Mouse (Mus musculus) testis, postnatal 10 days (tissue): Measurements from ENCODE around the gene Pigv.

Experiments used
- DNase-seq: peaks from one replicate; pipeline ENCODE4 v3.0.0; 2021; ENCODE audit warnings: low spot score

Gene Pigv

DNA sequence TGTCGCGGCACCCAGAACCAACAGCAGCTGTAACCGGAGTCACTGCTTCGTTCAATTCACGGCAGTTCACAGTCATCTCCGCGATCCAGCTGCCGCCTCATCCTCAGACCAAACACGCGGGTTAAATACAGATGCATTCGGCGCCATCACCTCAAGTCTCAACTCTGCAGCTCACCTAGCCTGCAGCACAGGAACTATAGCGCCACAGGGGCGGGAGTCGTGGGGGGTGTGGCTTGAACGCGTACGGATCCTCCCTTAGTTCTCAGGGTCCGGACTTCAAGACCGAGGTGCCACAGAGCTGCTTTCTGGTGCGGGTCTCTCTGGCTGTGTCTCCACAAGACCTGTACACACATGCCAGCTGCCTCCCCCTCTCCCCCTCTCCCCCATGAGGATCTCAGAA lies 26.8 kb downstream of the Pigv start:
- DNase-seq, result no peak

DNA sequence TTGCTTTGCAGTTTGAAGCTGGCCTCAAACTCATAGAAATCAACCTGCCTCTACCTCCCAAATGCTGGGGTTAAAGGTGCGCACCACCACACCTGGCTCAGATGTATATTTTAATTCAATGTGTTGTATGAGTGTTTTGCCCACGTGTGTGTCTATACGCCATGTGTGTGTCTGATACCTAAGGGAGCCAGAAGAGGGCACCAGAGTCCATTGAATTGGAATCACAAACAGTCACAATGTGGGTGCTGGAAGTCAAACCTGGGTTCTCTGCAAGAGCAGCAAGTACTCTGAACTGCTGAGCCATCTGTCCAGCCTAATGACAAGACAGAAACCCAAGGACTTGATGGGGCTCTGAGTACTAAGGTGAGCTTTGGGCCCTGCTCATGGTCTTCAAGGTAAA lies 27.3 kb downstream of the Pigv start:
- no peak for DNase-seq

DNA sequence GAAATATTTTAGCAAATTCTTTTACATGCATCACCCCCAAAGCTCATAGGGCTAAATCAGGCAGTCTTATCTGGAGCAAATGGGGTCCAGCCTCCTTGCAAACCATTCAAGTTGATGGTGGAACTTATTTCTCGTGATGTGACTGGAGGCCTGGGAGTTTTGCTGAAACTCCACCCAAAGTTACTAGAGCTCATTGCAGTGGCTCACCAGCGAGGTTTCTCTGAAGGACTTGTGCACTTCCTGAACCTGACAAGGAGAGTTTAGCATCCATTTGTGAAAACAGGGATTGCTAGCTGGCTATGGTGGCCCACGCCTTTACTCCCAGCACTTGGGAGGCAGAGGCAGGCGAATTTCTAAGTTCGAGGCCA lies 38.4 kb downstream of the Pigv start:
- DNase-seq, result no peak

DNA sequence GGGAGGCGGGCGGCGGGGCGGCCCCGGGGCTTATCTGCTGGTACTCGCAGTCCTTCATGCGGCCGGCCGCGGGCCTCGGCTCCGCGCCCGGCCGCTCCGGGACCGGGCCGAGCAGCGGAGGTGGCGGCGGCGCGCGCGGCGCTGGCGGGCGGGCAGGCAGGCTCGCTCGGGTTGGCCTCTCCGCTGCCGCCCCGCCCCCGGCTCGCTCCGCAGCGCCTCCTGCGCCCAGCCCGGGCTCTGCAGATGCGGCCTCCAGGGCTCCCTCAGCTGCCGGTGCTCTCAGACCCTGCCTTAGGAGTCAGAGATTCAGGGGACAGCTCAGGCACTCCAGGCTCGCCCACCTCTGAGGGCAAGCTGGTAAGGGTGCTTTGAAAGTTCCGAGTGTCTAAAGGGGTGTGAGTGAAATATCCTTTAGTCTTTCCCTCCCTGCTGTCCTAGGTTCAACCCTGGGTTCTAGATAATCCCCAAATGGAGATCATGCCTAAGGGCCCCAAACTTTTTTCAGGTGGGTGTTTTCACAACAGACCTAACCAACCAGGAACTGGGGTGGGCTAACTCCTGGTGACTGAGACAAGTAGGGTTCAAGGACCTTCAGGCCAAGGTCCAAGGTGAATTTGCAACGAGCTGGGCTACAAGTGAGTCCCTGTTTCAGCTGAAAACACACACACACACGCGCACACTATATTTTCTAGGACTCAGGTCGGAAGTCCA lies 39.0 kb downstream of the Pigv start:
- DNase-seq, result peak; percentile 93

DNA sequence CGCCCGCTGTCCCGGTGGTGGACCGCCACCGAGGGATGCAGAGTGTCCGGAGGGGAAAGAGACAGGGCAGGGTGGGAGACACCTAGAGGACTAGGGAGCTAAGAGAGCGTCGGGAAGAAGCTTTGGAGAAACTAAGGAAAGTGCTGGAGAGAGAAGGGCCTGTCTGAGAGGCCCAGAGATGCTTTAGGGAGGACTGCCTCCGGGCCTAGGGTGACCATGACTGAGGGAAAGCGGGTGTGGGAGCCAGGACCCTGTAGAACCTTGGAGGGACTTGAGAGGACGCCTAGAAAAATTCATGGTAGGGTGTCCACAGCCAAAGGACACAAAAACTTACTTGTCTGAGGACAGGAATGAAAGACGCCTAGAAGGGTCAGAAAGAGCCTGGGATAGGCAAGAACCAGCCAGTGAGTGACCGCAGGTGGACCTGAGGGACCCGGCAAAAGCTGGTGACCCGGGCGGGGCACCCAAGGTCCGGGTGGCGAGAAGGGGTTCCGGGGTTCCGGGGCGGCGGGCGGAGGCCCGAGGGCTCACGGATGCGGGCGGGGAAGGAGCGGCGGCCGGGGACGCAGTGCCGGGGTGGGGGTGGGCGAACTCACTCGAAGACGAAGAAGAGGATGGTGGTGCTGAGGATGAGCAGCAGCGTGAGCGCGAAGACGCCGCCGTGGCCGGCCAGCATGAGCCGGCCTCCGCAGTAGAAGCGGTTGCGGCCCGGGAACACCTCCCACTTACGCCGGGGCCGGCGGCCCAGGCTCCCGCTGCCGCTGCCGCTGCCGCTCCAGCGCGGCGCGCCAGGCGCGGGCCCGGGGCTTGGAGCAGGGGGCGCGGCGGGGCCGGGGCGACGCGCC lies 39.7 kb downstream of the Pigv start:
- no peak for DNase-seq

DNA sequence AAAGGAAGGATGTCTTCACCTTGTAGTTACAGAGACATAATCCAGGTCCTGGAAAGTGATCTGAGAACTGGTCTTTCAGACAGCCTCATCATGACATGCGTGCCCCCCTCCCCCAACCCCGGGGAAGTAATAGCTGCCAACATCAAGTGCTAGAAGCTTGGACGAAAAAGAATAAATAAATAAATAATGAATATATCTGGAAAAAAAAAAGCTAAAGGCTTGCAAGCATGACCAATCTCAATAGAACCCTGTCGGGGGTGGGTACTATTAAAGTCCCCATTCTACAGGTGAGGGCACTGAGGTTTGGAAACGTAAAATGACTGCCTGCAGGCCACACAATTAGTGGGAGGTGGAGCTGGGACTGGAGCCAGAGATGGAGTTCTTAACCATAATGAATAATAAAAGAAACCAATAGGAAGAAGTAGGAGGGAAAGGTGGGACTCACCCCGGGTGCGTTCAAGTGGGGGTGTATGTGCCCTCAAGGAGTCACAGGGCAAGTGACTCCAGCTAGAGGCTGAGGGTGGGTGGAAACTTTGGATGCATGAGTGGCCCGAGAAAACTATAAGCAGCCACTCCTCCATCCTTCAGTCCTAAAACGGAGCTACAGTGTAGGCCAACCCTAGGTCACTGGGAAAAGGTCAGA lies 40.6 kb downstream of the Pigv start:
- no peak for DNase-seq

GRCm38 (mm10) chr4:133631071-133631768 lies 41.2 kb downstream of the Pigv start:
- no peak for DNase-seq

DNA sequence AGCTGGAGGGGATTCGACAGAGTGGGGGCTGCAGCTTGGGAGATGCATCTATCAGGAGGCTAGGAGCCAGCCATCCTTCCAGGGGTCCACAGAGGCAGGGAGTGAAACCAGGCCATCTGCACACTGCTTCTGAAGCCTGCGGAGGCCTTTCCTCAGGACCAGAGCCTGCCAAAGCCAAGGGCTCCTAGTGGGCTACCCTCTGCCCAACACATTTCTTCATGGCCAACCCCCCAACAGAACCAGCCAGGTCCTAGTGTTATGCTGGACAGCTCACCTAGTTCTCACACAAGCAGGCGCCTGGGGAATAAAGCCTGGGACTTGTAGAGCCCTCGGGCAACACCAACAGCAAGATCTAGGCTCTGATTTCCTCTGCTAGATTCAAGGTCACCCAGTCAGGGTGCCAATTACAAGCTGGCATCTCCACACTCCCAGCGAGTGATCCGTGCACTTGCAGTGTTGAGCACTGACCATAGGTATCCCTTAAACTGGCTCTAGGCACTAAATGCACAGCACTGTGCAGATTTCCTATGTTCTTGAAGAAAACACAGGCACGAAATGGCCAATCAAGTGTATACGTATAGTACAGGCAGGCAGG lies 42.0 kb downstream of the Pigv start:
- DNase-seq, result no peak

DNA sequence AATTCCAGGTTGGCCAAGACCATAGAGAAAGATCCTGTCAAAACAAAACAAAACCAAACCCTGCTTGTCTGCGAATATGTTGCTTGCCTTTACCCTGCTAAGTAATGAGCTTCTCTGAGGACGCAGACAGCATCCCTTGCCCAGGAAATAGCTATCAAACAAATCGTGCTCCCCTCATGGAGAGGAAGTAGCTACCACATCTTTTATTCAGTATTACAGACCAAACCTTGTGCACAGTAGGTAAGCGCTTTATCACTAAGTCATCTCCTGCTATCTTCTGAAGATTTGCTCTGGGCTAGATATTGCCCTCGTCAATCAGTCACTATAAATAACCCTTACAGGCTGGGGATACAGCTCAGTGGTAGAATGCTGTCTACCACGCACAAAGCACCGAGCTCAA lies 43.3 kb downstream of the Pigv start:
- no peak for DNase-seq

- DNase-seq, result no peak
These were observed 43.9 kb downstream of the Pigv start for GRCm38 (mm10) chr4:133628517-133628916.

DNA sequence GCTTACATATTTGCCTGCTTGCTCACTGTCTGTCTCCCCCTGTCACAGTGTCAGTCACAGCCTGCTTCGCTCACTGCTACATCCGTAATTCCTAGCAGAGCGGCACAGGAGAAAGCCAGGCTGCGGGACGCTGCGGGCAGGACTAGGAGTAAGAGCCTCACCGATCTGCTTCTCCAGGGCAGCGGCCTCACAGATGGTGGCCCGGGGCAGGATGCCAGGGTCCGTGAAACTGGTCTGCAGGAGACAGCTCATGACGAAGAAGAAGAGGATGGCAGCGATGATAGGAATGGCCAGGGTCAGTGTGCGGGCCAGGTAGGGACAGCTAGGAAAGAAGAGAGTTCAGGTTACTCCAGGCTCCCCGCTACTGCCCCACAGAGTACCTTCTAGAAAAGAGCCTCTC lies 45.4 kb downstream of the Pigv start:
- no peak for DNase-seq

DNA sequence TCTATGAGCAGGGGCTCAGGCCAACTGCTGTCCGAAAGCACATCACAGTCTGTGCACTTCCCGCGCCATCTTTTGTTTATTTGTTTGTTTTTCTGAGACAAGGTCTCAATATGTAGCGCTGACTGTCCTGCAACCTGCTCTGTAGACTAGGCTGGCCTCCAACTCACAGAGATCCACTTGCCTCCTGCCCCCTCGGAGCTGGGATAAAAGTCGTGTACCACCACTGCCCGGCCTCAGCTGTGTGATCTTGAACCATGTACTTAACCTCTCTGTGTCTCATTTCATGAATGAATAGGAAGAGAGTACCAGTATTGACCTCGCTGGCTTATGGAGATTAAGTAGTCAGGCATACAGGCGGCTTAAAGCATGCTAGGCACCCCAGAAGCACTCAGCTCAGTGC lies 45.8 kb downstream of the Pigv start:
- DNase-seq, result no peak

DNA sequence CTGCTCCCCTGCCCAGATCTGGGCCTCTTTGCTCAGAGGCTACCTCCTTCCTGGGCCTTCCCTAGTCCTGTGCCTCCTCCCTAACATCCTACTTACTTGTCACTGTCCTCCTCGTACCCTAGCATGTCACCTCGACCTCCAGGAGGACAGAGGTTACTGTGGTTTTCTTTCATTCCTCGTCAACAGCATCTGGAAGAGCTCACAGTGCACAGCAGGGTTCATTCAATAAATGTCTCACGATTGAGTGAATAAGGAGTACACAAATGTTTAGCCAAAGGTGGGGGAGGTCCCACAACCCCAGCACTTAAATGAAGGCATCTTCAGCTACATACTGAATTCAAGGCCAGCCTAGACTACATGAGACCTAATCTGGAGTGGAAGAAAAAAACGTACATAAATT lies 46.2 kb downstream of the Pigv start:
- no peak for DNase-seq

GRCm38 (mm10) chr4:133625621-133626071 lies 46.8 kb downstream of the Pigv start:
- no peak for DNase-seq

DNA sequence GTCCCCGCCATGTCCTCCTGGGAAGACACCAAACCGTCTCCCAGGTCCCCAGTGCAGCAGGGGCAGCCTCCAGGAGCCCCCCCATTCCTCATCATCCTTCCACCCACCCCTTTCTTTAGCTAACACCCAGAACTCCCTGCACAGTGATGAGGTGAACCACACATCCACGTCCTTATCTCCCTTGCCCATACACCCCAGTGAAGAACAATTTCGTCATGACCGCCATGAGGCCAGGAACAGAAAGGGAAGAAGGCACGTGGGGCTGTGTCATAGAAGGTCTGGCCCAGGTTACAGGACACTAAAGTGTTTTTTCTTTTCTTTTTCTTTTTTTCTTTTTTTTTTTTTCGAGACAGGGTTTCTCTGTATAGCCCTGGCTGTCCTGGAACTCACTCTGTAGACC lies 47.6 kb downstream of the Pigv start:
- DNase-seq, result no peak

DNA sequence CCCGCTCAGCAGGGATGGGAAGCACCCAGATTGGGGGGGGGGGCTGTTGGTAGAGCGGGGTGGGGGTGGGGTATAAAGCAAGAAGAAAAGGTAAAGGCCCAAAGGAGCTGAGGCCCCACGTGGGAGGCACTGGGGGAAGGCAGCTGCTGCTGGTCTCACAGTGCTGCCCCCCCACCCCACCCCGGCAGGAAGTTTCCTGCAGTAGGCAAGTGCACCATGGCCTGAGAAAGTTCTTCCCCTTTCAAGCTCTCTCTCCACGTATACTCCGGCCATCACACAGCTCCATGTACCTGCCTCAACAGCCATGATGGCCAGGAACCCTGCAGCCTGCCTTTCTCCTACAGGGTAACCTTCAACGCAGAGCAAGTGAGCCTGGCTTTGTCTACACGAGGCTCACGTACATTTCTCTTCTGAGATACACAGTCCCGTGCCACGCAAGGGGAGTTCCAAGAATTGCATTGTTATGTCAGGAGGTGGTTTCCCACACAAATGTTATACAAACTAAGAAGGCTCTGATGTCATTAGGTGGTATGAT lies 50.2 kb downstream of the Pigv start:
- DNase-seq, result no peak

- DNase-seq, result no peak
These were observed 51.8 kb downstream of the Pigv start for GRCm38 (mm10) chr4:133620668-133621067.

DNA sequence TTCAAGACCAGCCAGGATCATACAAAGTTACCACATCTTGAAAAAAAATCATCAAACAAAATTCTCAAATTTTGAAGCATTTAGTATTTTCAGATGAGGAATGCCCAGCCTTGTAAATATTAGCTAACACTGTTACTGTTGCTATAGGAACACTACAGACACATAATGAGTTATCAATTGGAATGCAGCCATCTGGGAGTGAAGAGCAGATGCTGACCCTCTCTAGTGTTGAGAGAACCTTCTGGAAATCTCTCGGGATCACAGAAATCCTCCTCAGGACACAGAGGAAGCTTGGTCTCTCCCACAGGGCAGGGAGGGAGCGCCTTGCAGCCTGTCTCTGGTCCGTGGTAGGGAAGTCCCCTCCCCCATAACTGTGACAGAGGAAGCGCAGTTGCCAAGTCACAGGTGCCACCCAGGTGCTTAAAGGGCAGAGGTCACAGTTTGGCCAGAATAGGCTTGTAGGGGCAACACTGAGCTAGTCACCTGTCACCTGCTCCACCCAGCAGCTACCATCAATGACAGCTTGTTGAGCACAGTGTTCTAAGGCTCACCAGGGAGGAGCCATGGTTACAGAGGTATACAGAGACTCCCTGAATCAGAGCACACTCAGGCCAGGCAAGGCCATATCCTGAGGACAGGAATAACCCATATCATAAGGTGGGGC lies 52.8 kb downstream of the Pigv start:
- DNase-seq, result no peak

DNA sequence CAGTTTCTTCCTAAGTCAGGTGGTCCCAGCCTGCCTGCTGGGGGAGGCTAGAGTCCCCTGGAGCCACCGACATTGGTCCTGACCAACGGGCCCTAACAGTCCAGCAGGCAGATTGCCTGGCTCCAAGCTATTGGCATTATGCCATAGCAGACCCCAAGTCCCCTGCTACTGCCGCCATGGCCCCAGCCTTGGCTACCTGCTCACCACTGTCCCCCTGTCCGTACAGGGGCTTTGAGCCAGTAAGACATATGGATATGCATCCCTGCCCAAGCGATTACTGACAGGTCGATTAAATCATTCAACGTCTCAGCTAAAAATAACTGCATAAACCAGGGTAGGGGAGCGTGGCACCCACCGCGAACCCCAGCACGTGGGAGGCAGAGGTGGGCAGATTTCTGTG lies 54.5 kb downstream of the Pigv start:
- DNase-seq, result no peak

DNA sequence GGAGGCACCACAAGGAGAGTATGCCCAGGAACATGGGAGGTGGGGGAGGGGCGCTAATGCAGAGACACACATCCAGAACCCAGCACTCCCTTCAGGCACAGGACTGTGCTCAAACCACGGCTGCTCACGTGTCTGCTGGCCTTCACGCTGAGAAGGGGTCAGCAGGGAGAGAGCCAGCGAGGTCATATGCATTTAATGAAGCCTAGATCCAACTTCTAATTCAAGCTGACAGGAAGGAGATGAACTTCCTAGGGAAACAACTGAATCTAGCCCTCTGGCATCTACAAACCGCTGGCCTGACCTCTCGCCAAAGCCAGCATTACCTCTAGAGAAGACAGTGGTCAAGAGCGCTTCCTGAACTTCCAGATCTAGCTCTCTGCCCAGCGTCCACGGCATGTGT lies 57.0 kb downstream of the Pigv start:
- no peak for DNase-seq

DNA sequence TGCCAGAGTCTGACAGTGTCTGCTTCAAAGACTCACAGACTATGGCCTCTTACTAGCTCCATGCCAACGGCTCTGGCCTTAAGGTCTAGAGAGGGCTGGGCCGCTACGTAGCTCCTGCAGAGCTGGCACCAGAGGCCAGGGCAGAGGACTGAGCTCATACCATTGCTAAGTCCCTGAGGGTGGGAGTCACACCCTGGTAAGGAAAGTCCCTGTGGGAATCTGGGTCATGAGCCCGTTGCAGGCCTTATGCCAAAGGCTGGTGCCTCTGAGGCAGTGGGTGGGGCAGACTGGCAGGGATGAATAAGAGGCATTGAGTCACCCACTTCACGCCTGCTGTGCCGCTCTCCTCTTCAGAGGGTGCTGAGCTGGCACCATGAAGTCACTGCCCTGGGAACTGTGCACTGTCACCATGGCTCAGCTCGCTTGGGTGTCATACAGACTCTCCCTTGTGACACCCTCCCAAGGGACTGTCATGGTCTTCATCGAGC lies 58.1 kb downstream of the Pigv start:
- DNase-seq, result no peak
